8 mouse cellular contexts compared by ENCODE assay signal in genomic region chr3:86550301-86551010, GRCm38 (mm10). TPM values are rescaled to one million over a fixed set of nuclear protein-coding genes. Genes with fewer than 3 reads are reported as not detected.
DNase-seq lines count a peak whose midpoint lies in the region; ATAC-seq and TF ChIP-seq lines count a peak whose summit lies in the region.

No protein-coding gene starts in this region.

- no peaks in the 10 kb centered on the region for H3K36me3 ChIP-seq in forebrain, embryonic 14.5 days (ENCODE audit: control insufficient read depth, insufficient read depth, low read length)
- H3K36me3 ChIP-seq in liver, embryonic 11.5 days (ENCODE audit: control insufficient read depth, insufficient read depth, low read length), result no peaks in the 10 kb centered on the region
- H3K36me3 ChIP-seq in kidney, adult 2 months (ENCODE audit: control insufficient read depth, insufficient read depth, low read length), result no peaks in the 10 kb centered on the region

- H3K9me3 ChIP-seq in forebrain, embryonic 14.5 days (replicated peaks; ENCODE audit: control insufficient read depth, low read length), result no peaks in the 10 kb centered on the region
- H3K9me3 ChIP-seq in liver, embryonic 11.5 days (ENCODE audit: control insufficient read depth, low read length), result no peaks in the 10 kb centered on the region

- TF ChIP-seq POLR2A in kidney, adult 2 months (IDR thresholded peaks at IDR 0.05; ENCODE audit: low read depth, low read length), result no peak

- no peak overlapping the region for H3K4me2 ChIP-seq in forebrain, embryonic 14.5 days (ENCODE audit: low read length)
- H3K4me2 ChIP-seq in liver, embryonic 11.5 days, result peak overlapping the region; percentile 39

- DNase-seq in cerebellum, postnatal 10 days, result peak; percentile 43 to 45
- no peak for DNase-seq in cerebellum, adult 9-10 months
- DNase-seq in ES-CJ7 (ENCODE audit: low read depth, low spot score), result peak; percentile 38
- peak; percentile 33 for DNase-seq in forebrain, embryonic 14.5 days (ENCODE audit: low spot score)
- peak; percentile 49 for DNase-seq in liver, embryonic 11.5 days (ENCODE audit: low spot score)
- no peak for DNase-seq in urinary bladder, postnatal 10 days (ENCODE audit: low spot score)
- DNase-seq in kidney, adult 2 months, result no peak
- no peak for DNase-seq in urinary bladder, postnatal 14 days (ENCODE audit: low spot score)

- H3K27ac ChIP-seq in forebrain, embryonic 14.5 days (ENCODE audit: low read depth, low read length), result no peak overlapping the region
- no peak overlapping the region for H3K27ac ChIP-seq in liver, embryonic 11.5 days (ENCODE audit: low read depth, low read length)
- H3K27ac ChIP-seq in kidney, adult 2 months (ENCODE audit: insufficient read depth, low read depth, low read length), result no peak overlapping the region

- no peak overlapping the region for H3K4me3 ChIP-seq in forebrain, embryonic 14.5 days (ENCODE audit: low read depth, low read length)
- H3K4me3 ChIP-seq in liver, embryonic 11.5 days (ENCODE audit: low read depth, low read length), result peak overlapping the region; percentile 21; the same call in 1 of the 2 replicates
- no peak overlapping the region for H3K4me3 ChIP-seq in kidney, adult 2 months (ENCODE audit: insufficient read depth, low read depth, low read length)

- WGBS in forebrain, embryonic 14.5 days, result 3% methylated on average over 22 of the region's 22 CpGs
- WGBS in liver, embryonic 11.5 days, result 9% methylated on average over 22 of the region's 22 CpGs
- WGBS in kidney, adult 2 months, result 78% methylated on average over 22 of the region's 22 CpGs

- peaks cover 12% of the 10 kb centered on the region for H3K4me1 ChIP-seq in forebrain, embryonic 14.5 days (ENCODE audit: control insufficient read depth, insufficient read depth, low read length)
- peaks cover 13% of the 10 kb centered on the region for H3K4me1 ChIP-seq in liver, embryonic 11.5 days (replicated peaks; ENCODE audit: control insufficient read depth, insufficient read depth, low read length)
- H3K4me1 ChIP-seq in kidney, adult 2 months (ENCODE audit: control insufficient read depth, insufficient read depth, low read length), result no peaks in the 10 kb centered on the region

- peaks cover 70% of the 10 kb centered on the region for H3K27me3 ChIP-seq in forebrain, embryonic 14.5 days (replicated peaks; ENCODE audit: control insufficient read depth, insufficient read depth, low read length)
- H3K27me3 ChIP-seq in liver, embryonic 11.5 days (replicated peaks; ENCODE audit: control insufficient read depth, insufficient read depth, low read length), result peaks cover 57% of the 10 kb centered on the region
- no peaks in the 10 kb centered on the region for H3K27me3 ChIP-seq in kidney, adult 2 months (replicated peaks; ENCODE audit: control insufficient read depth, insufficient read depth, low read length)

- no peak for TF ChIP-seq CTCF in kidney, adult 2 months (conservative IDR thresholded peaks at IDR 0.05; ENCODE audit: insufficient read depth, insufficient read length, low read depth, low read length)

- ATAC-seq in forebrain, embryonic 14.5 days, result peak; percentile 22
- peak; percentile 42; the same call in 1 of the 2 replicates for ATAC-seq in liver, embryonic 11.5 days (replicated peaks; ENCODE audit: low FRiP score)

- H3K9ac ChIP-seq in forebrain, embryonic 14.5 days (ENCODE audit: low read length), result no peak overlapping the region
- H3K9ac ChIP-seq in liver, embryonic 11.5 days (ENCODE audit: low read depth, low read length), result no peak overlapping the region

RNA-seq across cellular contexts. Expression of gene Mab21l2, which starts 2.0 kb away (rescaled TPM):
- polyA plus RNA-seq in forebrain, embryonic 14.5 days (2014; fragmentation: Nextera tagmentation; extraction: Ambion mirVana), result 2.9 and 3.0 TPM in 2 replicates
- 14.5 and 19.4 TPM in 2 replicates for polyA plus RNA-seq in liver, embryonic 11.5 days (2014; fragmentation: Nextera tagmentation; extraction: Ambion mirVana)
- polyA plus RNA-seq in kidney, adult 2 months (2012; rRNA removed), result 0.05 and 0.08 TPM in 2 replicates

Comparison
In these comparisons a context has a peak if more than half of its experiments do, and no peak if none do; other contexts are left out.
1. DNase-seq: peak in cerebellum, postnatal 10 days (2 of 2), ES-CJ7 (single experiment), forebrain, embryonic 14.5 days (single experiment) and liver, embryonic 11.5 days (single experiment); none in cerebellum, adult 9-10 months (single experiment), urinary bladder, postnatal 10 days (single experiment), kidney, adult 2 months (single experiment) and urinary bladder, postnatal 14 days (single experiment).